In genomic region chr19:4232186-4232572, GRCm38 (mm10) we compare ENCODE assay signal across 8 mouse cellular contexts. TPM values are rescaled to one million over a fixed set of nuclear protein-coding genes. Genes with fewer than 3 reads are reported as not detected.
DNase-seq lines count a peak whose midpoint lies in the region; ATAC-seq and TF ChIP-seq lines count a peak whose summit lies in the region.

No protein-coding gene starts in this region.

- no peaks in the 10 kb centered on the region for H3K9me3 ChIP-seq in kidney, embryonic 16.5 days (ENCODE audit: low read length)
- no peaks in the 10 kb centered on the region for H3K9me3 ChIP-seq in heart, embryonic 16.5 days (replicated peaks; ENCODE audit: control insufficient read depth, low read length)
- no peaks in the 10 kb centered on the region for H3K9me3 ChIP-seq in lung, postnatal 0 days (ENCODE audit: low read length)

- H3K36me3 ChIP-seq in kidney, embryonic 16.5 days (ENCODE audit: insufficient read depth, low read length), result no peaks in the 10 kb centered on the region
- H3K36me3 ChIP-seq in heart, embryonic 16.5 days (ENCODE audit: control insufficient read depth, insufficient read depth), result no peaks in the 10 kb centered on the region
- H3K36me3 ChIP-seq in lung, postnatal 0 days (ENCODE audit: insufficient read depth, low read length), result no peaks in the 10 kb centered on the region

- no peaks in the 10 kb centered on the region for H3K27me3 ChIP-seq in kidney, embryonic 16.5 days (ENCODE audit: insufficient read depth, low read length)
- H3K27me3 ChIP-seq in heart, embryonic 16.5 days (ENCODE audit: control insufficient read depth, insufficient read depth, low read length), result no peaks in the 10 kb centered on the region; the same call in 1 of the 2 replicates
- H3K27me3 ChIP-seq in lung, postnatal 0 days (replicated peaks; ENCODE audit: insufficient read depth, low read length), result no peaks in the 10 kb centered on the region

- peak overlapping the region; percentile 54 for H3K4me3 ChIP-seq in kidney, embryonic 16.5 days (ENCODE audit: low read length)
- H3K4me3 ChIP-seq in heart, embryonic 16.5 days (ENCODE audit: low read length), result peak overlapping the region; percentile 70
- H3K4me3 ChIP-seq in lung, postnatal 0 days (ENCODE audit: low read depth, low read length), result peak overlapping the region; percentile 49

- no peak; the same call in 1 of the 2 replicates for TF ChIP-seq CTCF in lung, postnatal 0 days (IDR thresholded peaks at IDR 0.05)

- peak overlapping the region; percentile 75 for H3K9ac ChIP-seq in kidney, embryonic 16.5 days (replicated peaks; ENCODE audit: low read length)
- H3K9ac ChIP-seq in heart, embryonic 16.5 days (ENCODE audit: low read length), result peak overlapping the region; percentile 78
- peak overlapping the region; percentile 51 for H3K9ac ChIP-seq in lung, postnatal 0 days (replicated peaks; ENCODE audit: low read depth)

- no peak for TF ChIP-seq EP300 in lung, postnatal 0 days (IDR thresholded peaks at IDR 0.05)

- H3K4me1 ChIP-seq in kidney, embryonic 16.5 days (ENCODE audit: insufficient read depth, low read length), result peaks cover 34% of the 10 kb centered on the region
- H3K4me1 ChIP-seq in heart, embryonic 16.5 days (ENCODE audit: control insufficient read depth, insufficient read depth, low read length), result peaks cover 8% of the 10 kb centered on the region
- peaks cover 7% of the 10 kb centered on the region; the same call in 1 of the 2 replicates for H3K4me1 ChIP-seq in lung, postnatal 0 days (ENCODE audit: insufficient read depth, low read depth, low read length)

- peak overlapping the region; percentile 85 for H3K4me2 ChIP-seq in kidney, embryonic 16.5 days (replicated peaks; ENCODE audit: low read depth, low read length)
- peak overlapping the region; percentile 82 for H3K4me2 ChIP-seq in heart, embryonic 16.5 days (ENCODE audit: low read depth, low read length)
- H3K4me2 ChIP-seq in lung, postnatal 0 days (replicated peaks; ENCODE audit: low read depth, low read length), result peak overlapping the region; percentile 68

- DNase-seq in kidney, adult 9 months, result no peak
- DNase-seq in lung, postnatal 0 days (ENCODE audit: low spot score), result peak; percentile 85
- DNase-seq in embryo, embryonic 10 days (ENCODE audit: low spot score), result no peak
- no peak for DNase-seq in Muller cell, postnatal 12 days (ENCODE audit: inconsistent ontology term)
- no peak for DNase-seq in cerebellum, adult 8-10 months

- no peak for ATAC-seq in kidney, embryonic 16.5 days (ENCODE audit: low FRiP score, low TSS enrichment)
- ATAC-seq in activated CD4-positive, CD25-positive, alpha-beta regulatory T cell, adult 4 months, result peak; percentile 45
- ATAC-seq in heart, embryonic 16.5 days (replicated peaks; ENCODE audit: extremely low read depth, insufficient read depth, low FRiP score), result no peak
- peak; percentile 60 for ATAC-seq in lung, postnatal 0 days

- H3K27ac ChIP-seq in kidney, embryonic 16.5 days (ENCODE audit: low read length), result peak overlapping the region; percentile 92
- peak overlapping the region; percentile 88 for H3K27ac ChIP-seq in heart, embryonic 16.5 days (ENCODE audit: low read length)
- peak overlapping the region; percentile 95 for H3K27ac ChIP-seq in lung, postnatal 0 days (ENCODE audit: low read length)

- 36% methylated on average over 2 of the region's 2 CpGs for WGBS in kidney, embryonic 16.5 days
- WGBS in heart, embryonic 16.5 days, result 4% methylated on average over 2 of the region's 2 CpGs
- WGBS in lung, postnatal 0 days, result 28% methylated on average over 2 of the region's 2 CpGs

RNA-seq across cellular contexts. Expression of gene Pold4, which starts 0.5 kb away (rescaled TPM):
- 34.2 and 36.3 TPM in 2 replicates for polyA plus RNA-seq in kidney, embryonic 16.5 days (2015; fragmentation: Nextera tagmentation; extraction: Ambion mirVana)
- polyA plus RNA-seq in activated CD4-positive, CD25-positive, alpha-beta regulatory T cell, adult 4 months (2017; shearing (Covaris generic)), result 100 to 1,000 TPM; 117 to 151 TPM
- 22.6 and 24.9 TPM in 2 replicates for polyA plus RNA-seq in heart, embryonic 16.5 days (2015; fragmentation: Nextera tagmentation; extraction: Ambion mirVana)
- 58.6 and 63.6 TPM in 2 replicates for polyA plus RNA-seq in lung, postnatal 0 days (2015; fragmentation: Nextera tagmentation; extraction: Ambion mirVana)

RNA-seq across cellular contexts. Expression of gene AC109138.7, which starts 18.0 kb away (rescaled TPM):
- not detected in 2 replicates for polyA plus RNA-seq in kidney, embryonic 16.5 days (2015; fragmentation: Nextera tagmentation; extraction: Ambion mirVana)
- polyA plus RNA-seq in activated CD4-positive, CD25-positive, alpha-beta regulatory T cell, adult 4 months (2017; shearing (Covaris generic)), result not detected
- polyA plus RNA-seq in heart, embryonic 16.5 days (2015; fragmentation: Nextera tagmentation; extraction: Ambion mirVana), result not detected in 2 replicates
- polyA plus RNA-seq in lung, postnatal 0 days (2015; fragmentation: Nextera tagmentation; extraction: Ambion mirVana), result not detected in 2 replicates

RNA-seq across cellular contexts. Expression of gene Clcf1, which starts 18.1 kb away (rescaled TPM):
- 6.8 and 7.5 TPM in 2 replicates for polyA plus RNA-seq in kidney, embryonic 16.5 days (2015; fragmentation: Nextera tagmentation; extraction: Ambion mirVana)
- polyA plus RNA-seq in activated CD4-positive, CD25-positive, alpha-beta regulatory T cell, adult 4 months (2017; shearing (Covaris generic)), result 10 to 100 TPM; 19.7 to 29.7 TPM
- polyA plus RNA-seq in heart, embryonic 16.5 days (2015; fragmentation: Nextera tagmentation; extraction: Ambion mirVana), result 1.5 and 1.7 TPM in 2 replicates
- 7.6 and 8.0 TPM in 2 replicates for polyA plus RNA-seq in lung, postnatal 0 days (2015; fragmentation: Nextera tagmentation; extraction: Ambion mirVana)

RNA-seq across cellular contexts. Expression of gene Rad9a, which starts 30.7 kb away (rescaled TPM):
- polyA plus RNA-seq in kidney, embryonic 16.5 days (2015; fragmentation: Nextera tagmentation; extraction: Ambion mirVana), result 39.4 and 39.9 TPM in 2 replicates
- polyA plus RNA-seq in activated CD4-positive, CD25-positive, alpha-beta regulatory T cell, adult 4 months (2017; shearing (Covaris generic)), result 10 to 100 TPM; 37.7 to 40.3 TPM
- polyA plus RNA-seq in heart, embryonic 16.5 days (2015; fragmentation: Nextera tagmentation; extraction: Ambion mirVana), result 19.9 and 21.1 TPM in 2 replicates
- 14.1 and 14.3 TPM in 2 replicates for polyA plus RNA-seq in lung, postnatal 0 days (2015; fragmentation: Nextera tagmentation; extraction: Ambion mirVana)

RNA-seq across cellular contexts. Expression of gene Ssh3, which starts 36.8 kb away (rescaled TPM):
- 22.9 and 24.3 TPM in 2 replicates for polyA plus RNA-seq in kidney, embryonic 16.5 days (2015; fragmentation: Nextera tagmentation; extraction: Ambion mirVana)
- polyA plus RNA-seq in activated CD4-positive, CD25-positive, alpha-beta regulatory T cell, adult 4 months (2017; shearing (Covaris generic)), result 10 to 100 TPM in 1 of 2 experiments, 1 to 10 TPM in 1; 8.8 to 11.4 TPM
- polyA plus RNA-seq in heart, embryonic 16.5 days (2015; fragmentation: Nextera tagmentation; extraction: Ambion mirVana), result 8.3 and 11.6 TPM in 2 replicates
- polyA plus RNA-seq in lung, postnatal 0 days (2015; fragmentation: Nextera tagmentation; extraction: Ambion mirVana), result 22.7 and 24.4 TPM in 2 replicates

Comparison
In these comparisons a context has a peak if more than half of its experiments do, and no peak if none do; other contexts are left out.
1. ATAC-seq: peak in activated CD4-positive, CD25-positive, alpha-beta regulatory T cell, adult 4 months (single experiment) and lung, postnatal 0 days (single experiment); none in kidney, embryonic 16.5 days (single experiment) and heart, embryonic 16.5 days (single experiment).
2. Peak in every context shown above with its lines, with median percentiles within 50 percentile points of each other: H3K27ac ChIP-seq, H3K4me2 ChIP-seq, H3K4me3 ChIP-seq and H3K9ac ChIP-seq.